Comparison of ENCODE assay signal across 10 mouse cellular contexts in genomic region chr7:46587466-46587865, GRCm38 (mm10). TPM values are rescaled to one million over a fixed set of nuclear protein-coding genes. Genes with fewer than 3 reads are reported as not detected.
DNase-seq lines count a peak whose midpoint lies in the region; ATAC-seq and TF ChIP-seq lines count a peak whose summit lies in the region.
"Had no signal": no experiment of that assay in that cellular context is flagged by ENCODE, and none has a peak within 500 bp of the region (broad histone marks: within the 10 kb centered on the region; RNA-seq: fewer than 3 reads in every experiment).

No protein-coding gene starts in this region.

- peak overlapping the region; percentile 54 for H3K27ac ChIP-seq in layer of hippocampus, adult 2 months
- H3K27ac ChIP-seq: limb, embryonic 13.5 days had no signal

- TF ChIP-seq CTCF in layer of hippocampus, adult 2 months (conservative IDR thresholded peaks at IDR 0.05): peak; percentile 35; the same call in 1 of the 2 replicates

- H3K4me3 ChIP-seq in layer of hippocampus, adult 2 months: no peak overlapping the region
- H3K4me3 ChIP-seq: limb, embryonic 13.5 days had no signal

- DNase-seq in layer of hippocampus, adult 2 months (ENCODE audit: low spot score in 2 of 2): no peak
- DNase-seq in layer of hippocampus, postnatal 25 days (ENCODE audit: extremely low spot score in 1 of 2, low spot score in 1 of 2): no peak
- DNase-seq in frontal cortex, postnatal 36 days (ENCODE audit: low spot score in 2 of 2): peak; percentile 75 to 81
- peak; percentile 72 for DNase-seq in right cerebral cortex, postnatal 25 days
- DNase-seq in embryo, embryonic 10 days (ENCODE audit: low spot score): no peak
- DNase-seq in spleen, postnatal 4 days (ENCODE audit: low spot score in 2 of 2): no peak
- no peak for DNase-seq in ovary, postnatal 36 days (ENCODE audit: low spot score)
- DNase-seq: kidney, adult 2 months had no signal

- peak; percentile 19 to 42; a peak in 2 of 4 replicates for ATAC-seq in hematopoietic stem cell, adult 5-6 weeks (replicated peaks in 1 of 2; ENCODE audit: insufficient read depth in 1 of 2, low FRiP score in 2 of 2, low TSS enrichment in 1 of 2, low read depth in 1 of 2, poor library complexity in 2 of 2, severe bottlenecking in 2 of 2)

RNA-seq across cellular contexts. Expression of gene Sergef, which starts 52.1 kb away (rescaled TPM):
- 10 to 100 TPM; 47.3 to 54.1 TPM for total RNA-seq in layer of hippocampus, adult 2 months (2021)
- total RNA-seq in layer of hippocampus, postnatal 25 days (2021): 10 to 100 TPM; 40.2 to 46.2 TPM
- 6.6 and 13.7 TPM in 2 replicates for total RNA-seq in hematopoietic stem cell, adult 5-6 weeks (2017)

Comparison
In these comparisons a context has a peak if more than half of its experiments do, and no peak if none do; other contexts are left out.
1. DNase-seq: peak in frontal cortex, postnatal 36 days (2 of 2) and right cerebral cortex, postnatal 25 days (single experiment); none in layer of hippocampus, adult 2 months (0 of 2), layer of hippocampus, postnatal 25 days (0 of 2), embryo, embryonic 10 days (single experiment), spleen, postnatal 4 days (0 of 2) and ovary, postnatal 36 days (single experiment).